ENCODE assay signal across 10 mouse cellular contexts in the genomic region with DNA sequence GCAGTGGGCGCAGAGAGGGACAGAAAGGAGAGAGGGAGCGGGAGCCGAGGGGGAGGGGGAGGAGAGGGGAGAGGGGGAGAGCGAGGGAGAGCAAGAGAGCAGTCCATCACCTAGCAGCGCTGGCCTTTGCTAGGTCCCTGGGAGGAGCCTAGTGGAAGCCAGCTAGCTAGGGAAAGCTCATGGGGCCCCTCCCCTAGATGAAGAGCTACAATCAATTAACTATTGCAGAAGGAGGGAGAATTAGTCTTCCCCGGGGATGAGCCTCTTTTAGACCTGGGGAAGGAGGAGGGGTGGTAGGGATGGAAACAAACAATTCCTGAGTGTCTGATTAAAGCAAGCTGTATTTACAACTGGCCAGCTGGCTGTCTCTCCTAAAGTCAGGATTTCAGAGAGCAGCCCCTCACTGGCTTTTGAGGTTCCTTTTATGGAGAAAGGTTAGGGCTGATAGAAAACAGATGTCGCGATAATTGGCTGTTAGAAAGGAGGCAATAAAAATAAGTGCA. TPM values are rescaled to one million over a fixed set of nuclear protein-coding genes. Genes with fewer than 3 reads are reported as not detected.
DNase-seq lines count a peak whose midpoint lies in the region; ATAC-seq and TF ChIP-seq lines count a peak whose summit lies in the region.
"Had no signal": no experiment of that assay in that cellular context is flagged by ENCODE, and none has a peak within 500 bp of the region (broad histone marks: within the 10 kb centered on the region; RNA-seq: fewer than 3 reads in every experiment).

No protein-coding gene starts in this region.

- peaks cover 13% of the 10 kb centered on the region for H3K27me3 ChIP-seq in kidney, embryonic 14.5 days (ENCODE audit: control insufficient read depth, insufficient read depth, low read length)
- no peaks in the 10 kb centered on the region for H3K27me3 ChIP-seq in neural tube, embryonic 11.5 days (ENCODE audit: control insufficient read depth, insufficient read depth, low read length)

- WGBS in kidney, embryonic 14.5 days: 8% methylated on average over 7 of the region's 8 CpGs
- 1% methylated on average over 8 of the region's 8 CpGs for WGBS in neural tube, embryonic 11.5 days

- H3K4me3 ChIP-seq in gastrocnemius, adult 2 months: no peak overlapping the region
- no peak overlapping the region for H3K4me3 ChIP-seq in kidney, embryonic 14.5 days (ENCODE audit: low read length)
- H3K4me3 ChIP-seq in neural tube, embryonic 11.5 days (ENCODE audit: low read depth, low read length): no peak overlapping the region

- H3K4me2 ChIP-seq in kidney, embryonic 14.5 days (replicated peaks; ENCODE audit: low read depth, low read length): no peak overlapping the region; the same call in 1 of the 2 replicates
- H3K4me2 ChIP-seq in neural tube, embryonic 11.5 days (ENCODE audit: low read depth): no peak overlapping the region

- peaks cover 15% of the 10 kb centered on the region; the same call in 1 of the 2 replicates for H3K4me1 ChIP-seq in kidney, embryonic 14.5 days (ENCODE audit: control insufficient read depth, insufficient read depth, low read length)
- peaks cover 10% of the 10 kb centered on the region for H3K4me1 ChIP-seq in neural tube, embryonic 11.5 days (ENCODE audit: control insufficient read depth, insufficient read depth, low read length)

- no peak overlapping the region for H3K9ac ChIP-seq in kidney, embryonic 14.5 days (ENCODE audit: low read depth, low read length)
- no peak overlapping the region for H3K9ac ChIP-seq in neural tube, embryonic 11.5 days (ENCODE audit: low read length)

- peak; percentile 56 for DNase-seq in gastrocnemius, adult 2 months
- no peak for DNase-seq in gastrocnemius, postnatal 10 days
- DNase-seq in embryo, embryonic 10.5 days (ENCODE audit: low spot score): peak; percentile 77
- peak; percentile 45 for DNase-seq in neural tube, embryonic 11.5 days (ENCODE audit: low spot score)
- no peak for DNase-seq in frontal cortex, postnatal 14 days (ENCODE audit: low spot score in 2 of 2)
- DNase-seq in left cerebral cortex, adult 9 months (ENCODE audit: low spot score in 2 of 2): no peak
- DNase-seq in layer of hippocampus, postnatal 25 days (ENCODE audit: extremely low spot score in 1 of 2, low spot score in 1 of 2): no peak

- intact Hi-C loops in gastrocnemius, adult 2 months (cut with DNase I): loop anchor here (2.0 kb wide), 1 partner anchor 71 kb away; the partner anchor contains the start of gene Ifitm3

- H3K36me3 ChIP-seq in kidney, embryonic 14.5 days (ENCODE audit: control insufficient read depth, insufficient read depth, low read length): 0 out of 2 replicates have a peak, but pooled peaks cover under 1% of the 10 kb centered on the region
- H3K36me3 ChIP-seq in neural tube, embryonic 11.5 days (ENCODE audit: control insufficient read depth, insufficient read depth, low read length): no peaks in the 10 kb centered on the region

- peak; percentile 52 for ATAC-seq in kidney, embryonic 14.5 days (ENCODE audit: low FRiP score, low TSS enrichment)
- ATAC-seq in neural tube, embryonic 11.5 days (ENCODE audit: insufficient read depth, low FRiP score, low TSS enrichment): no peak

- H3K27ac ChIP-seq in gastrocnemius, adult 2 months: peak overlapping the region; percentile 97
- peak overlapping the region; percentile 56; the same call in 1 of the 2 replicates for H3K27ac ChIP-seq in kidney, embryonic 14.5 days (ENCODE audit: low read depth, low read length)
- no peak overlapping the region for H3K27ac ChIP-seq in neural tube, embryonic 11.5 days (ENCODE audit: low read depth, low read length)

- no peaks in the 10 kb centered on the region for H3K9me3 ChIP-seq in kidney, embryonic 14.5 days (ENCODE audit: control insufficient read depth, low read length)
- no peaks in the 10 kb centered on the region for H3K9me3 ChIP-seq in neural tube, embryonic 11.5 days (ENCODE audit: control insufficient read depth, low read length)

- no peak for TF ChIP-seq CTCF in gastrocnemius, adult 2 months (IDR thresholded peaks at IDR 0.05)

RNA-seq across cellular contexts. Expression of gene Pgghg, which starts 1.5 kb away (rescaled TPM):
- total RNA-seq in gastrocnemius, adult 2 months (2021): 1 to 10 TPM; 3.8 to 5.6 TPM
- 10 to 100 TPM in 1 of 2 experiments, 1 to 10 TPM in 1; 7.6 to 13.1 TPM for total RNA-seq in gastrocnemius, postnatal 10 days (2021)
- polyA plus RNA-seq in kidney, embryonic 14.5 days (2014; fragmentation: Nextera tagmentation; extraction: Ambion mirVana): 15.9 and 20.5 TPM in 2 replicates
- 13.3 and 15.8 TPM in 2 replicates for polyA plus RNA-seq in neural tube, embryonic 11.5 days (2014; fragmentation: Nextera tagmentation; extraction: Ambion mirVana)
- total RNA-seq in layer of hippocampus, postnatal 25 days (2021): 1 to 10 TPM; 4.0 to 7.1 TPM

RNA-seq across cellular contexts. Expression of gene Ifitm5, which starts 10.4 kb away (rescaled TPM):
- total RNA-seq in gastrocnemius, adult 2 months (2021): under 1 TPM in 1 of 2 experiments, not detected in 1; 0.33 TPM
- total RNA-seq in gastrocnemius, postnatal 10 days (2021): 1 to 10 TPM in 1 of 2 experiments, under 1 TPM in 1; 0.54 to 6.9 TPM
- polyA plus RNA-seq in kidney, embryonic 14.5 days (2014; fragmentation: Nextera tagmentation; extraction: Ambion mirVana): 2.2 and 2.6 TPM in 2 replicates
- polyA plus RNA-seq in neural tube, embryonic 11.5 days (2014; fragmentation: Nextera tagmentation; extraction: Ambion mirVana): 1.2 and 1.4 TPM in 2 replicates
- total RNA-seq in layer of hippocampus, postnatal 25 days (2021): not detected
- total RNA-seq: left cerebral cortex, postnatal 10 days had no signal

RNA-seq across cellular contexts. Expression of gene Gm45717, which starts 16.0 kb away (rescaled TPM):
- total RNA-seq in gastrocnemius, adult 2 months (2021): not detected
- not detected for total RNA-seq in gastrocnemius, postnatal 10 days (2021)
- not detected in 2 replicates for polyA plus RNA-seq in kidney, embryonic 14.5 days (2014; fragmentation: Nextera tagmentation; extraction: Ambion mirVana)
- polyA plus RNA-seq in neural tube, embryonic 11.5 days (2014; fragmentation: Nextera tagmentation; extraction: Ambion mirVana): 0.69 TPM in 1 of 2 replicates, not detected in the other
- total RNA-seq in layer of hippocampus, postnatal 25 days (2021): not detected
- total RNA-seq: left cerebral cortex, postnatal 10 days had no signal
- polyA plus RNA-seq: spleen, adult 2 months had no signal

RNA-seq across cellular contexts. Expression of gene Ifitm2, which starts 16.1 kb away (rescaled TPM):
- total RNA-seq in gastrocnemius, adult 2 months (2021): 10 to 100 TPM; 42.2 to 82.6 TPM
- total RNA-seq in gastrocnemius, postnatal 10 days (2021): 100 to 1,000 TPM; 142 to 180 TPM
- polyA plus RNA-seq in kidney, embryonic 14.5 days (2014; fragmentation: Nextera tagmentation; extraction: Ambion mirVana): 1,039 and 1,151 TPM in 2 replicates
- polyA plus RNA-seq in neural tube, embryonic 11.5 days (2014; fragmentation: Nextera tagmentation; extraction: Ambion mirVana): 383 and 395 TPM in 2 replicates
- total RNA-seq in layer of hippocampus, postnatal 25 days (2021): 10 to 100 TPM in 1 of 2 experiments, 1 to 10 TPM in 1; 9.7 to 13.4 TPM

RNA-seq across cellular contexts. Expression of gene Nlrp6, which starts 19.0 kb away (rescaled TPM):
- total RNA-seq in gastrocnemius, adult 2 months (2021): not detected
- not detected for total RNA-seq in gastrocnemius, postnatal 10 days (2021)
- 0.17 and 0.61 TPM in 2 replicates for polyA plus RNA-seq in kidney, embryonic 14.5 days (2014; fragmentation: Nextera tagmentation; extraction: Ambion mirVana)
- 0.15 and 0.20 TPM in 2 replicates for polyA plus RNA-seq in neural tube, embryonic 11.5 days (2014; fragmentation: Nextera tagmentation; extraction: Ambion mirVana)
- under 1 TPM; 0.21 to 0.37 TPM for total RNA-seq in layer of hippocampus, postnatal 25 days (2021)

Comparison
In these comparisons a context has a peak if more than half of its experiments do, and no peak if none do; other contexts are left out.
1. DNase-seq: peak in gastrocnemius, adult 2 months (single experiment), embryo, embryonic 10.5 days (single experiment) and neural tube, embryonic 11.5 days (single experiment); none in gastrocnemius, postnatal 10 days (single experiment), frontal cortex, postnatal 14 days (0 of 2), left cerebral cortex, adult 9 months (0 of 2) and layer of hippocampus, postnatal 25 days (0 of 2).